Mouse (Mus musculus): ENCODE data around the gene Krt76. TPM values are rescaled to one million over a fixed set of nuclear protein-coding genes. Genes with fewer than 3 reads are reported as not detected.

Krt76 gene
- polyA plus RNA-seq (2012; rRNA removed): 0.10 and 0.13 TPM in 2 replicates

GRCm38 (mm10) chr15:101892820-101893219 lies at the start of gene Krt76:
TSS of gene Krt76 (minus strand) at chr15:101892920.

GRCm38 (mm10) chr15:101940274-101940829 lies 47.6 kb upstream of the Krt76 start, which contains the start of gene Krt79:
TSS of gene Krt79 (minus strand) at chr15:101940324.

GRCm38 (mm10) chr15:101924635-101925034 lies 31.9 kb upstream of the Krt76 start, which contains the start of gene Krt4:
TSS of gene Krt4 (minus strand) at chr15:101924735.

GRCm38 (mm10) chr15:101869431-101869830 lies 23.3 kb downstream of the Krt76 start, which contains the start of gene Krt77:
TSS of gene Krt77 (minus strand) at chr15:101869705.

GRCm38 (mm10) chr15:101850694-101851093 lies 42.0 kb downstream of the Krt76 start, which contains the start of gene Krt1:
TSS of gene Krt1 (minus strand) at chr15:101850794.

Other genes with a start within 250 kb of the Krt76 start
- not detected in 2 replicates for gene Gm5478, start 245.5 kb downstream of the Krt76 start, polyA plus RNA-seq (2012; rRNA removed)
- 0.06 and 1.4 TPM in 2 replicates for gene Krt6b, start 212.6 kb downstream of the Krt76 start, polyA plus RNA-seq (2012; rRNA removed)
- gene Krt6a, start 198.6 kb downstream of the Krt76 start, polyA plus RNA-seq (2012; rRNA removed): 0.22 and 0.31 TPM in 2 replicates
- gene Krt5, start 180.0 kb downstream of the Krt76 start, polyA plus RNA-seq (2012; rRNA removed): 0.10 and 0.13 TPM in 2 replicates
- 0.07 TPM in 1 of 2 replicates, not detected in the other for gene Krt71, start 149.8 kb downstream of the Krt76 start, polyA plus RNA-seq (2012; rRNA removed)
- gene Krt72, start 106.5 kb downstream of the Krt76 start, polyA plus RNA-seq (2012; rRNA removed): not detected in 2 replicates
- gene Krt73, start 90.6 kb downstream of the Krt76 start, polyA plus RNA-seq (2012; rRNA removed): 0.28 and 0.74 TPM in 2 replicates
- gene Krt2, start 74.8 kb downstream of the Krt76 start, polyA plus RNA-seq (2012; rRNA removed): not detected in 2 replicates
- 1.9 and 2.8 TPM in 2 replicates for gene Krt1, start 42.1 kb downstream of the Krt76 start, polyA plus RNA-seq (2012; rRNA removed)
- not detected in 2 replicates for gene Krt77, start 23.2 kb downstream of the Krt76 start, polyA plus RNA-seq (2012; rRNA removed)
- gene Krt4, start 31.8 kb upstream of the Krt76 start, polyA plus RNA-seq (2012; rRNA removed): 0.17 and 0.18 TPM in 2 replicates
- 5.7 and 6.6 TPM in 2 replicates for gene Krt79, start 47.4 kb upstream of the Krt76 start, polyA plus RNA-seq (2012; rRNA removed)
- gene Krt78, start 61.4 kb upstream of the Krt76 start, polyA plus RNA-seq (2012; rRNA removed): 0.05 TPM in 1 of 2 replicates, not detected in the other
- 138 and 174 TPM in 2 replicates for gene Krt8, start 111.6 kb upstream of the Krt76 start, polyA plus RNA-seq (2012; rRNA removed)
- gene Krt18, start 135.3 kb upstream of the Krt76 start, polyA plus RNA-seq (2012; rRNA removed): 119 and 120 TPM in 2 replicates
- 103 and 118 TPM in 2 replicates for gene Eif4b, start 180.9 kb upstream of the Krt76 start, polyA plus RNA-seq (2012; rRNA removed)
- gene Tns2, start 207.5 kb upstream of the Krt76 start, polyA plus RNA-seq (2012; rRNA removed): 64.5 and 83.6 TPM in 2 replicates
- gene Spryd3, start 243.3 kb upstream of the Krt76 start, polyA plus RNA-seq (2012; rRNA removed): 41.3 and 46.7 TPM in 2 replicates